Mouse (Mus musculus) left cerebral cortex, adult 6 months (tissue): Measurements from ENCODE around the gene Gm47189. TPM values are rescaled to one million over a fixed set of nuclear protein-coding genes. Genes with fewer than 3 reads are reported as not detected.

Experiments
- long read RNA-seq, 2 experiments: library from polyadenylated mRNA; unstranded; transcript quantifications; one replicate each; pipeline ENCODE4 v2.0.0; 2019 to 2020
- polyA plus RNA-seq: library from polyadenylated mRNA; unstranded; fragments of <200 nt; fragmentation: Nextera tagmentation; gene quantifications from 2 replicates; pipeline ENCODE4 v1.2.3, GENCODE M21; 2021

The Gm47189 gene
- polyA plus RNA-seq = not detected in 2 replicates
- long read RNA-seq, experiment 1 = 0 reads
- long read RNA-seq, experiment 2 = 0 reads

GRCm38 (mm10) chr14:41772341-41772740 lies at the start of gene Gm47189:
Gene Gm47189, minus strand, starts transcription at chr14:41772441.

GRCm38 (mm10) chr14:41750514-41750913 lies 21.7 kb downstream of the Gm47189 start, which contains the start of gene Gm7929:
Gene Gm7929, minus strand, starts transcription at chr14:41750614.

Other genes with a start within 250 kb of the Gm47189 start
- gene Gm7970, start 216.9 kb downstream of the Gm47189 start, polyA plus RNA-seq = not detected in 2 replicates
- not detected in 2 replicates for gene 1700049E17Rik2, start 199.2 kb downstream of the Gm47189 start, polyA plus RNA-seq
- gene Gm3072, start 147.8 kb downstream of the Gm47189 start, polyA plus RNA-seq = not detected in 2 replicates
- not detected in 2 replicates for gene Gm3676, start 126.0 kb downstream of the Gm47189 start, polyA plus RNA-seq
- gene Gm8068, start 70.6 kb downstream of the Gm47189 start, polyA plus RNA-seq = not detected in 2 replicates
- not detected in 2 replicates for gene Gm7929, start 21.8 kb downstream of the Gm47189 start, polyA plus RNA-seq
- not detected in 2 replicates for gene Gm7980, start 134.8 kb upstream of the Gm47189 start, polyA plus RNA-seq
- not detected in 2 replicates for gene 1700049E17Rik1, start 152.5 kb upstream of the Gm47189 start, polyA plus RNA-seq
- not detected in 2 replicates for gene 1700024B05Rik, start 171.6 kb upstream of the Gm47189 start, polyA plus RNA-seq
- gene Gm6401, start 195.5 kb upstream of the Gm47189 start, polyA plus RNA-seq = not detected in 2 replicates
- not detected in 2 replicates for gene Gm3543, start 210.9 kb upstream of the Gm47189 start, polyA plus RNA-seq